Mouse (Mus musculus): Measurements from ENCODE around the gene Slc10a1. TPM values are rescaled to one million over a fixed set of nuclear protein-coding genes. Genes with fewer than 3 reads are reported as not detected.

Slc10a1 gene
- polyA plus RNA-seq, 1 experiment from 2014 or later: 0.70 TPM

- H3K36me3 ChIP-seq (ENCODE audit: control insufficient read depth, insufficient read depth, low read length): no peaks in the 10 kb centered on the region
- ATAC-seq: no peak
- H3K9ac ChIP-seq (ENCODE audit: low read depth, low read length): no peak overlapping the region
- no peak overlapping the region for H3K27ac ChIP-seq (ENCODE audit: low read length)
- no peak overlapping the region for H3K4me3 ChIP-seq (ENCODE audit: low read length)
- H3K4me2 ChIP-seq (ENCODE audit: low read depth, low read length): no peak overlapping the region
- no peaks in the 10 kb centered on the region for H3K9me3 ChIP-seq (ENCODE audit: control insufficient read depth, low read length)
- H3K4me1 ChIP-seq (ENCODE audit: control insufficient read depth, insufficient read depth, low read length): no peaks in the 10 kb centered on the region
- peaks cover 12% of the 10 kb centered on the region; the same call in 1 of the 2 replicates for H3K27me3 ChIP-seq (replicated peaks; ENCODE audit: control insufficient read depth, insufficient read depth, low read length)
- 92% methylated on average over 4 of the region's 4 CpGs for WGBS
Measured at GRCm38 (mm10) chr12:80995326-80995725, 26.8 kb upstream of the Slc10a1 start.

- H3K4me1 ChIP-seq (ENCODE audit: control insufficient read depth, insufficient read depth, low read length): no peaks in the 10 kb centered on the region
- H3K9me3 ChIP-seq (ENCODE audit: control insufficient read depth, low read length): no peaks in the 10 kb centered on the region
- H3K27me3 ChIP-seq (replicated peaks; ENCODE audit: control insufficient read depth, insufficient read depth, low read length): peaks cover 10% of the 10 kb centered on the region; the same call in 1 of the 2 replicates
- no peak overlapping the region for H3K27ac ChIP-seq (ENCODE audit: low read length)
- no peak overlapping the region for H3K4me2 ChIP-seq (ENCODE audit: low read depth, low read length)
- H3K9ac ChIP-seq (ENCODE audit: low read depth, low read length): no peak overlapping the region
- WGBS: 80% methylated on average over 1 of the region's 1 CpGs
- ATAC-seq: no peak
- H3K36me3 ChIP-seq (ENCODE audit: control insufficient read depth, insufficient read depth, low read length): no peaks in the 10 kb centered on the region
- H3K4me3 ChIP-seq (ENCODE audit: low read length): no peak overlapping the region
Measured at GRCm38 (mm10) chr12:80993773-80994172, 25.3 kb upstream of the Slc10a1 start.

GRCm38 (mm10) chr12:80992540-80993122 is 24.1 kb upstream of the Slc10a1 start:
- no peak for ATAC-seq
- Histone ChIP-seq H3K27ac (ENCODE audit: low read length) (no peak overlapping the region), H3K27me3 (replicated peaks; ENCODE audit: control insufficient read depth, insufficient read depth, low read length) (peaks cover 3% of the 10 kb centered on the region; the same call in 1 of the 2 replicates), H3K36me3 (ENCODE audit: control insufficient read depth, insufficient read depth, low read length) (no peaks in the 10 kb centered on the region), H3K9ac (ENCODE audit: low read depth, low read length) (no peak overlapping the region), H3K4me1 (ENCODE audit: control insufficient read depth, insufficient read depth, low read length) (no peaks in the 10 kb centered on the region), H3K4me3 (ENCODE audit: low read length) (no peak overlapping the region), H3K4me2 (ENCODE audit: low read depth, low read length) (no peak overlapping the region), H3K9me3 (ENCODE audit: control insufficient read depth, low read length) (no peaks in the 10 kb centered on the region)
- 85% methylated on average over 8 of the region's 8 CpGs for WGBS

- Histone ChIP-seq H3K4me1 (ENCODE audit: control insufficient read depth, insufficient read depth, low read length) (no peaks in the 10 kb centered on the region), H3K9me3 (ENCODE audit: control insufficient read depth, low read length) (no peaks in the 10 kb centered on the region), H3K4me3 (ENCODE audit: low read length) (no peak overlapping the region), H3K27ac (ENCODE audit: low read length) (no peak overlapping the region), H3K36me3 (ENCODE audit: control insufficient read depth, insufficient read depth, low read length) (no peaks in the 10 kb centered on the region), H3K9ac (ENCODE audit: low read depth, low read length) (no peak overlapping the region), H3K4me2 (ENCODE audit: low read depth, low read length) (no peak overlapping the region), H3K27me3 (replicated peaks; ENCODE audit: control insufficient read depth, insufficient read depth, low read length) (no peaks in the 10 kb centered on the region)
- 84% methylated on average over 10 of the region's 10 CpGs for WGBS
- no peak for ATAC-seq
Measured at GRCm38 (mm10) chr12:80991806-80992205, 23.3 kb upstream of the Slc10a1 start.

- no peak for ATAC-seq
- no peak overlapping the region for H3K27ac ChIP-seq (ENCODE audit: low read length)
- 82% methylated on average over 13 of the region's 13 CpGs for WGBS
Measured at GRCm38 (mm10) chr12:80990901-80991445, 22.5 kb upstream of the Slc10a1 start.

GRCm38 (mm10) chr12:80988286-80988685 is 19.8 kb upstream of the Slc10a1 start:
- Histone ChIP-seq H3K9me3 (ENCODE audit: control insufficient read depth, low read length) (no peaks in the 10 kb centered on the region), H3K9ac (ENCODE audit: low read depth, low read length) (no peak overlapping the region), H3K4me2 (ENCODE audit: low read depth, low read length) (no peak overlapping the region), H3K36me3 (ENCODE audit: control insufficient read depth, insufficient read depth, low read length) (no peaks in the 10 kb centered on the region), H3K27ac (ENCODE audit: low read length) (no peak overlapping the region), H3K4me1 (ENCODE audit: control insufficient read depth, insufficient read depth, low read length) (no peaks in the 10 kb centered on the region), H3K27me3 (replicated peaks; ENCODE audit: control insufficient read depth, insufficient read depth, low read length) (no peaks in the 10 kb centered on the region), H3K4me3 (ENCODE audit: low read length) (no peak overlapping the region)
- no peak for ATAC-seq
- WGBS: 74% methylated on average over 3 of the region's 3 CpGs

More at GRCm38 (mm10) chr12:80990901-80991445, 22.5 kb upstream of the Slc10a1 start:
- Histone ChIP-seq H3K4me3 (ENCODE audit: low read length) (no peak overlapping the region), H3K4me1 (ENCODE audit: control insufficient read depth, insufficient read depth, low read length) (no peaks in the 10 kb centered on the region), H3K9me3 (ENCODE audit: control insufficient read depth, low read length) (no peaks in the 10 kb centered on the region), H3K4me2 (ENCODE audit: low read depth, low read length) (no peak overlapping the region), H3K27me3 (replicated peaks; ENCODE audit: control insufficient read depth, insufficient read depth, low read length) (no peaks in the 10 kb centered on the region), H3K36me3 (ENCODE audit: control insufficient read depth, insufficient read depth, low read length) (no peaks in the 10 kb centered on the region), H3K9ac (ENCODE audit: low read depth, low read length) (no peak overlapping the region)

GRCm38 (mm10) chr12:80986628-80987027 is 18.1 kb upstream of the Slc10a1 start:
- no peaks in the 10 kb centered on the region for H3K36me3 ChIP-seq (ENCODE audit: control insufficient read depth, insufficient read depth, low read length)
- ATAC-seq: no peak
- H3K4me3 ChIP-seq (ENCODE audit: low read length): no peak overlapping the region
- WGBS: 75% methylated on average over 4 of the region's 4 CpGs
- H3K9me3 ChIP-seq (ENCODE audit: control insufficient read depth, low read length): no peaks in the 10 kb centered on the region
- H3K4me2 ChIP-seq (ENCODE audit: low read depth, low read length): no peak overlapping the region
- no peak overlapping the region for H3K9ac ChIP-seq (ENCODE audit: low read depth, low read length)
- H3K27ac ChIP-seq (ENCODE audit: low read length): no peak overlapping the region
- H3K27me3 ChIP-seq (replicated peaks; ENCODE audit: control insufficient read depth, insufficient read depth, low read length): no peaks in the 10 kb centered on the region
- no peaks in the 10 kb centered on the region for H3K4me1 ChIP-seq (ENCODE audit: control insufficient read depth, insufficient read depth, low read length)

- 75% methylated on average over 9 of the region's 9 CpGs for WGBS
- Histone ChIP-seq H3K4me3 (ENCODE audit: low read length) (no peak overlapping the region), H3K36me3 (ENCODE audit: control insufficient read depth, insufficient read depth, low read length) (no peaks in the 10 kb centered on the region), H3K27ac (ENCODE audit: low read length) (no peak overlapping the region), H3K4me2 (ENCODE audit: low read depth, low read length) (no peak overlapping the region), H3K4me1 (ENCODE audit: control insufficient read depth, insufficient read depth, low read length) (no peaks in the 10 kb centered on the region), H3K27me3 (replicated peaks; ENCODE audit: control insufficient read depth, insufficient read depth, low read length) (no peaks in the 10 kb centered on the region), H3K9ac (ENCODE audit: low read depth, low read length) (no peak overlapping the region), H3K9me3 (ENCODE audit: control insufficient read depth, low read length) (no peaks in the 10 kb centered on the region)
- ATAC-seq: no peak
Measured at GRCm38 (mm10) chr12:80983695-80984094, 15.2 kb upstream of the Slc10a1 start.

GRCm38 (mm10) chr12:80982326-80982725 is 13.8 kb upstream of the Slc10a1 start:
- Histone ChIP-seq H3K27ac (ENCODE audit: low read length) (no peak overlapping the region), H3K4me2 (ENCODE audit: low read depth, low read length) (no peak overlapping the region), H3K4me3 (ENCODE audit: low read length) (no peak overlapping the region), H3K9me3 (ENCODE audit: control insufficient read depth, low read length) (no peaks in the 10 kb centered on the region), H3K27me3 (replicated peaks; ENCODE audit: control insufficient read depth, insufficient read depth, low read length) (no peaks in the 10 kb centered on the region), H3K36me3 (ENCODE audit: control insufficient read depth, insufficient read depth, low read length) (no peaks in the 10 kb centered on the region), H3K4me1 (ENCODE audit: control insufficient read depth, insufficient read depth, low read length) (no peaks in the 10 kb centered on the region), H3K9ac (ENCODE audit: low read depth, low read length) (no peak overlapping the region)
- no peak for ATAC-seq
- WGBS: 1% methylated on average over 7 of the region's 7 CpGs

Measured in intestine, embryonic 16.5 days (tissue).